Comparison of ENCODE assay signal across 15 mouse cellular contexts in the genomic region with DNA sequence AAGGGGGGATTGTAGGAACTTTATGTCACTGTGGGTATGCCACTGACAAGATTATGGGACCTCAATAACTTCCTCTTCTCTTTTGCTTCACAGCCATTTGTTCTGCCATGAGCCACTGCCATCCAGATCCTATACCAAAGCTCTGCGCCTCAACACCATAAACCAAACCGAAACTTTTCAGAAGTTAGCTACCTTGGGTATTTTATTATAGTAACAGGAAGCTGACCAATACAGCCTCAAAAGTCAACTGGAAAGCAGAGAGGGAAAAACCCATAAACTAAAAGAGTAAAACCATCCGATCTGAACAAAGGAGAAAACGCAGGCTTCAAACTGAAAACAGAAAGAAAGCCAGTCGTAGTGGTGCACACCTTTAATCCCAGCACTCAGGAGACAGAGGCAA. TPM values are rescaled to one million over a fixed set of nuclear protein-coding genes. Genes with fewer than 3 reads are reported as not detected.
DNase-seq lines count a peak whose midpoint lies in the region; ATAC-seq lines count a peak whose summit lies in the region.
"Had no signal": no experiment of that assay in that cellular context is flagged by ENCODE, and none has a peak within 500 bp of the region (broad histone marks: within the 10 kb centered on the region; RNA-seq: fewer than 3 reads in every experiment).

No protein-coding gene starts in this region.

- peaks cover 100% of the 10 kb centered on the region for H3K79me2 ChIP-seq in macrophage (ENCODE audit: inconsistent target)

- H3K9me3 ChIP-seq in heart, embryonic 16.5 days (replicated peaks; ENCODE audit: control insufficient read depth, low read length), result no peaks in the 10 kb centered on the region
- no peaks in the 10 kb centered on the region for H3K9me3 ChIP-seq in midbrain, embryonic 12.5 days
- no peaks in the 10 kb centered on the region for H3K9me3 ChIP-seq in midbrain, embryonic 11.5 days (ENCODE audit: control insufficient read depth, low read length)
- H3K9me3 ChIP-seq: neural tube, embryonic 12.5 days had no signal

- 81% methylated on average over 5 of the region's 5 CpGs for WGBS in heart, embryonic 16.5 days
- 93% methylated on average over 5 of the region's 5 CpGs for WGBS in midbrain, embryonic 12.5 days
- WGBS in midbrain, embryonic 11.5 days, result 96% methylated on average over 5 of the region's 5 CpGs
- 79% methylated on average over 4 of the region's 5 CpGs for WGBS in macrophage (ENCODE audit: missing documents)

- peaks cover 70% of the 10 kb centered on the region for H3K4me1 ChIP-seq in heart, embryonic 16.5 days (ENCODE audit: control insufficient read depth, insufficient read depth, low read length)
- H3K4me1 ChIP-seq in midbrain, embryonic 12.5 days, result peaks cover 35% of the 10 kb centered on the region
- H3K4me1 ChIP-seq in midbrain, embryonic 11.5 days (ENCODE audit: control insufficient read depth, insufficient read depth, low read length), result peaks cover 4% of the 10 kb centered on the region; the same call in 1 of the 2 replicates

- peaks cover 11% of the 10 kb centered on the region for H3K36me3 ChIP-seq in heart, embryonic 16.5 days (ENCODE audit: control insufficient read depth, insufficient read depth)
- H3K36me3 ChIP-seq in midbrain, embryonic 12.5 days, result peaks cover 11% of the 10 kb centered on the region; the same call in 1 of the 2 replicates
- H3K36me3 ChIP-seq in midbrain, embryonic 11.5 days (ENCODE audit: control insufficient read depth, insufficient read depth, low read length), result peaks cover 3% of the 10 kb centered on the region; the same call in 1 of the 2 replicates
- H3K36me3 ChIP-seq in macrophage (ENCODE audit: inconsistent target), result peaks cover 9% of the 10 kb centered on the region; the same call in 1 of the 2 replicates

- H3K4me2 ChIP-seq in heart, embryonic 16.5 days (ENCODE audit: low read depth, low read length), result no peak overlapping the region
- no peak overlapping the region for H3K4me2 ChIP-seq in midbrain, embryonic 12.5 days (replicated peaks)
- H3K4me2 ChIP-seq in midbrain, embryonic 11.5 days, result no peak overlapping the region
- H3K4me2 ChIP-seq: neural tube, embryonic 12.5 days had no signal

- no peaks in the 10 kb centered on the region for H3K27me3 ChIP-seq in heart, embryonic 16.5 days (ENCODE audit: control insufficient read depth, insufficient read depth, low read length)
- H3K27me3 ChIP-seq in midbrain, embryonic 12.5 days, result no peaks in the 10 kb centered on the region
- H3K27me3 ChIP-seq in midbrain, embryonic 11.5 days (ENCODE audit: control insufficient read depth, insufficient read depth, low read length), result no peaks in the 10 kb centered on the region
- H3K27me3 ChIP-seq: neural tube, embryonic 12.5 days had no signal

- DNase-seq in heart, postnatal 4 days, result no peak
- DNase-seq in midbrain, embryonic 11.5 days (ENCODE audit: low spot score, missing footprints), result no peak
- DNase-seq in induced T-regulatory cell, adult 2 months (ENCODE audit: low read depth), result peak; percentile 46
- no peak for DNase-seq in MN1 (ENCODE audit: low spot score)
- no peak for DNase-seq in cerebellum, postnatal 25 days
- DNase-seq: cerebellum, adult 11-12 months; forebrain, postnatal 0 days; layer of hippocampus, adult 9-11 months; midbrain, embryonic 14.5 days; thymus, postnatal 4 days had no signal

- peak overlapping the region; percentile 79 for H3K27ac ChIP-seq in heart, embryonic 16.5 days (ENCODE audit: low read length)
- H3K27ac ChIP-seq in midbrain, embryonic 12.5 days (replicated peaks), result 0 out of 2 replicates have a peak overlapping the region, but pooled peaks have one; percentile 39
- no peak overlapping the region for H3K27ac ChIP-seq in midbrain, embryonic 11.5 days (ENCODE audit: low read depth, low read length)
- peak overlapping the region; percentile 52 for H3K27ac ChIP-seq in macrophage
- H3K27ac ChIP-seq: neural tube, embryonic 12.5 days had no signal

- ATAC-seq in heart, embryonic 16.5 days (replicated peaks; ENCODE audit: extremely low read depth, insufficient read depth, low FRiP score), result no peak
- ATAC-seq in midbrain, embryonic 12.5 days (ENCODE audit: low FRiP score, low read depth), result no peak
- no peak for ATAC-seq in midbrain, embryonic 11.5 days (ENCODE audit: low FRiP score)
- ATAC-seq: CD4-positive, CD25-positive, alpha-beta regulatory T cell, adult 4 months; forebrain, postnatal 0 days had no signal

- H3K4me3 ChIP-seq in heart, embryonic 16.5 days (ENCODE audit: low read length), result no peak overlapping the region
- no peak overlapping the region for H3K4me3 ChIP-seq in midbrain, embryonic 12.5 days
- H3K4me3 ChIP-seq in midbrain, embryonic 11.5 days (ENCODE audit: low read depth, low read length), result no peak overlapping the region
- H3K4me3 ChIP-seq in macrophage (ENCODE audit: inconsistent target), result no peak overlapping the region
- H3K4me3 ChIP-seq: neural tube, embryonic 12.5 days had no signal

- H3K9ac ChIP-seq in heart, embryonic 16.5 days (ENCODE audit: low read length), result 0 out of 2 replicates have a peak overlapping the region, but pooled peaks have one; percentile 5
- no peak overlapping the region for H3K9ac ChIP-seq in midbrain, embryonic 12.5 days (replicated peaks)
- no peak overlapping the region for H3K9ac ChIP-seq in midbrain, embryonic 11.5 days (ENCODE audit: low read length)
- H3K9ac ChIP-seq: forebrain, postnatal 0 days; neural tube, embryonic 12.5 days had no signal

RNA-seq across cellular contexts. Expression of a gene that starts 30.2 kb away (rescaled TPM):
- polyA plus RNA-seq in heart, embryonic 16.5 days (2015; fragmentation: Nextera tagmentation; extraction: Ambion mirVana), result 289 and 296 TPM in 2 replicates
- total RNA-seq in heart, postnatal 4 days (2021), result 100 to 1,000 TPM; 313 to 318 TPM
- polyA plus RNA-seq in midbrain, embryonic 12.5 days (2016; fragmentation: Nextera tagmentation; extraction: Ambion mirVana), result 194 and 199 TPM in 2 replicates
- 168 and 173 TPM in 2 replicates for polyA plus RNA-seq in midbrain, embryonic 11.5 days (2014; fragmentation: Nextera tagmentation; extraction: Ambion mirVana)
- 1,000 to 10,000 TPM in 4 of 26 experiments, 100 to 1,000 TPM in 12, 10 to 100 TPM in 10; 44.7 to 1,202 (median 255) TPM for total RNA-seq in macrophage (2018; cell fraction: chromatin; rRNA removed)
- 1,000 to 10,000 TPM in 1 of 26 experiments, 100 to 1,000 TPM in 25; 181 to 1,494 (median 243) TPM for total RNA-seq in macrophage (2018; cell fraction: cytosol; rRNA removed)
- total RNA-seq in macrophage (2018; cell fraction: nucleus; rRNA removed), result 1,000 to 10,000 TPM in 4 of 26 experiments, 100 to 1,000 TPM in 21, 10 to 100 TPM in 1; 96.8 to 1,122 (median 483) TPM
- polyA plus RNA-seq in macrophage (2018), result 149 to 188 TPM (median 173 TPM) in 3 replicates
